Mouse (Mus musculus): ENCODE results near the gene S100a6. TPM values are rescaled to one million over a fixed set of nuclear protein-coding genes. Genes with fewer than 3 reads are reported as not detected.

Gene S100a6
- polyA plus RNA-seq, 1 experiment from 2014 or later, result 25.4 TPM

DNA sequence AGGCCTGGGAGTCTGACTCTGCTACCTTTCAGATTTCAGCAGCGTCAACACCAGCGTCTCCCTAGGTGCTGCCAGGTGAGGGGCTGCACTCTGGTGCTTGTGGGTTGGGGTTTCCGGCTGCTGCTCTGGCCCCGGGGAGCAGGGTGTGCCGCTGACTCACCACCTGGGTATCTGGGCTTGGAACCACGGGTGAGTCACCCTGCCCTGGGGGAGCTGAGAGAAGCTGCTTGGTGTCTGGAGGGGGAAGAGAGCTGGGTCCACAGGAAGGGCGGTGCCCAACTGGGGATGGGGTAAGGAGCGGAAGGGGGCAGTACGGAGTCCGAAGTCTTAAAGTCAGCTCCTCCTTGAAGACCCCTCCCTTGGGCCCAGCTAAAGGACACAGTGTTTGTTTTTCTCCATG is 25.8 kb upstream of the S100a6 start:
- Histone ChIP-seq H3K9ac (replicated peaks) (no peak overlapping the region), H3K27ac (no peak overlapping the region)
- ATAC-seq (ENCODE audit: insufficient number of reproducible peaks, insufficient read depth, low FRiP score, low TSS enrichment, low read depth), result no peak

GRCm38 (mm10) chr3:90587361-90588101 is 25.2 kb upstream of the S100a6 start:
- Histone ChIP-seq H3K4me1 (replicated peaks) (peaks cover 4% of the 10 kb centered on the region), H3K9ac (replicated peaks) (no peak overlapping the region), H3K4me2 (no peak overlapping the region), H3K27me3 (no peaks in the 10 kb centered on the region), H3K9me3 (no peaks in the 10 kb centered on the region), H3K27ac (no peak overlapping the region), H3K36me3 (no peaks in the 10 kb centered on the region), H3K4me3 (replicated peaks) (no peak overlapping the region)
- WGBS, result 90% methylated on average over 14 of the region's 14 CpGs
- ATAC-seq (ENCODE audit: insufficient number of reproducible peaks, insufficient read depth, low FRiP score, low TSS enrichment, low read depth), result no peak

More for the DNA sequence above, 25.8 kb upstream of the S100a6 start:
- Histone ChIP-seq H3K36me3 (no peaks in the 10 kb centered on the region), H3K9me3 (no peaks in the 10 kb centered on the region), H3K27me3 (no peaks in the 10 kb centered on the region), H3K4me3 (replicated peaks) (no peak overlapping the region), H3K4me1 (replicated peaks) (peaks cover 4% of the 10 kb centered on the region), H3K4me2 (no peak overlapping the region)
- 64% methylated on average over 10 of the region's 10 CpGs for WGBS

DNA sequence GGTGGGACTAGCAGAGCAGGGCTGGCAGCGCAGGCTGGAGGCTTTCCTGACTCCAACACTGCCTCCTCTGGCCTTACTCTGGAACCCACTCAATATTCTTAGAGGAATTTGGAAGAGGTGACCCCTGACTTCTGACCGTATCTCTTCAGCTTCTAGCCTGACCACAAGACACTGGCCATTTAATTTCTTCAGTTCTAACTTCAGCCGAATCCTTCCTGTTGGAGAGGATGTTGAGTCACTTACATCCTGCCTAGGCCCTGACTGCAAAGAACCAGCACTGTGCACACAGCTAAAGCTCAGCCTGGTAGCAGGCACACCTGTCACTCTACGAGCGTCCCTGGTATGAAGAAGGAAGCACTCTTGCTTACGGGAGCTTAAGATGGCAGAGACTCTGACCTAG is 23.3 kb upstream of the S100a6 start:
- no peak overlapping the region for H3K4me2 ChIP-seq
- H3K36me3 ChIP-seq, result no peaks in the 10 kb centered on the region
- peaks cover 4% of the 10 kb centered on the region; the same call in 1 of the 2 replicates for H3K4me1 ChIP-seq (replicated peaks)
- H3K9me3 ChIP-seq, result peaks cover 6% of the 10 kb centered on the region; the same call in 1 of the 2 replicates
- H3K9ac ChIP-seq (replicated peaks), result no peak overlapping the region
- H3K27me3 ChIP-seq, result no peaks in the 10 kb centered on the region
- ATAC-seq (ENCODE audit: insufficient number of reproducible peaks, insufficient read depth, low FRiP score, low TSS enrichment, low read depth), result no peak
- no peak overlapping the region for H3K27ac ChIP-seq
- WGBS, result 76% methylated on average over 6 of the region's 6 CpGs
- H3K4me3 ChIP-seq (replicated peaks), result no peak overlapping the region

DNA sequence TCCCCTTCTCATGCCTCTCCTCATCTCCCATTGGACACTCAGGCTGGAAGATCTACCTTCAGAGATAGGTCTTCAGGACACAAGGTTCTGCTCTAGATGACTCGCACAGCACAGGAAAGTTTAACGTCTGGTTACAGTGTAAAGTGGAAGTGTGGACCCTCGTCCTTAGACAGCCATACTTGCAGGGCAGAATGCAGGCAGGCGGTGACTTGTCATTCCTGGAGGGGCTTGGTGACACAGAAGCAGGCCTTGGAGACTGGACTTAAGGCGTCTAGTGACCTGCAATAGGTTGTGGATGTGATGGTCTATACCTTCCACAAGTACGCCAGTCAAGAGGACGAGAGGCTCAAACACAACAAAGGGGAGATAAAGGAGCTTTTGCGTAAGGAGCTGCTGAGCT is 22.7 kb upstream of the S100a6 start, which contains the start of gene S100a2:
Gene S100a2 (plus strand): TSS at position 301 of the 400 bp plus-strand sequence.
- Histone ChIP-seq H3K9ac (replicated peaks) (no peak within 1 kb of the TSS), H3K27me3 (no peaks in the 10 kb centered on the region), H3K9me3 (peaks cover 6% of the 10 kb centered on the region; the same call in 1 of the 2 replicates), H3K4me3 (replicated peaks) (no peak within 1 kb of the TSS), H3K36me3 (no peaks in the 10 kb centered on the region), H3K4me1 (replicated peaks) (peaks cover 4% of the 10 kb centered on the region; the same call in 1 of the 2 replicates), H3K4me2 (no peak within 1 kb of the TSS), H3K27ac (no peak within 1 kb of the TSS)
- WGBS, result 84% methylated on average over 8 of the region's 8 CpGs
- no peak for ATAC-seq (ENCODE audit: insufficient number of reproducible peaks, insufficient read depth, low FRiP score, low TSS enrichment, low read depth)

- Histone ChIP-seq H3K9me3 (peaks cover 6% of the 10 kb centered on the region; the same call in 1 of the 2 replicates), H3K4me3 (replicated peaks) (no peak overlapping the region), H3K27me3 (no peaks in the 10 kb centered on the region), H3K4me1 (replicated peaks) (no peaks in the 10 kb centered on the region), H3K9ac (replicated peaks) (no peak overlapping the region), H3K4me2 (no peak overlapping the region), H3K36me3 (no peaks in the 10 kb centered on the region), H3K27ac (no peak overlapping the region)
- 48% methylated on average over 1 of the region's 1 CpGs for WGBS
- ATAC-seq (ENCODE audit: insufficient number of reproducible peaks, insufficient read depth, low FRiP score, low TSS enrichment, low read depth), result no peak
Observed at GRCm38 (mm10) chr3:90594466-90594865, 18.2 kb upstream of the S100a6 start.

DNA sequence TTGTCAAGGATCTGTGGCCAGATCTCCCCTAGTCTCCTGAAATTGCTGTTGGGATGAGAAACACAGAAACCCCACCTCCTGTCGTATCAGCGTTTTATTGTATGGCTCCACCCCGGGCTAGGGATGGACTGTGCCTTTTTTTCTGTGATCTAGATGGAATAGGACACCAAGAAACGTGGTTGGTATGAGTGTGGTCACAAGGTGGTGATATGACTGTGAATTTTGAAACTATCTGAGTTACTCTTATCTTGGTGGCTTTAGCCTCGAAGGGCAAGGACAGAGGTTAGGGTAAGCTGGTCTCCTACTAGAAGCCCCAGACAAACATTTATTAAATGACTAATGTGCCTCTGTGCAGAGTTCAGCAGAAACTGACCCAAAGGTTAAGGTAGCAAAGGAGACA is 17.1 kb upstream of the S100a6 start:
- Histone ChIP-seq H3K4me1 (replicated peaks) (no peaks in the 10 kb centered on the region), H3K4me3 (replicated peaks) (no peak overlapping the region), H3K27me3 (no peaks in the 10 kb centered on the region), H3K4me2 (no peak overlapping the region), H3K27ac (no peak overlapping the region), H3K9ac (replicated peaks) (no peak overlapping the region), H3K9me3 (peaks cover 6% of the 10 kb centered on the region; the same call in 1 of the 2 replicates), H3K36me3 (no peaks in the 10 kb centered on the region)
- 78% methylated on average over 5 of the region's 5 CpGs for WGBS
- ATAC-seq (ENCODE audit: insufficient number of reproducible peaks, insufficient read depth, low FRiP score, low TSS enrichment, low read depth), result no peak

GRCm38 (mm10) chr3:90596810-90597209 is 15.9 kb upstream of the S100a6 start:
- ATAC-seq (ENCODE audit: insufficient number of reproducible peaks, insufficient read depth, low FRiP score, low TSS enrichment, low read depth), result no peak

GRCm38 (mm10) chr3:90597736-90598135 is 14.9 kb upstream of the S100a6 start:
- ATAC-seq (ENCODE audit: insufficient number of reproducible peaks, insufficient read depth, low FRiP score, low TSS enrichment, low read depth), result no peak
- Histone ChIP-seq H3K9me3 (peaks cover 6% of the 10 kb centered on the region; the same call in 1 of the 2 replicates), H3K9ac (replicated peaks) (no peak overlapping the region), H3K27me3 (no peaks in the 10 kb centered on the region), H3K4me3 (replicated peaks) (no peak overlapping the region), H3K4me1 (replicated peaks) (no peaks in the 10 kb centered on the region), H3K27ac (no peak overlapping the region), H3K36me3 (no peaks in the 10 kb centered on the region), H3K4me2 (no peak overlapping the region)
- WGBS, result 44% methylated on average over 6 of the region's 6 CpGs

More at GRCm38 (mm10) chr3:90596810-90597209, 15.9 kb upstream of the S100a6 start:
- no peak overlapping the region for H3K27ac ChIP-seq
- no peak overlapping the region for H3K9ac ChIP-seq (replicated peaks)
- no peak overlapping the region for H3K4me2 ChIP-seq
- no peaks in the 10 kb centered on the region for H3K36me3 ChIP-seq
- 90% methylated on average over 6 of the region's 6 CpGs for WGBS
- no peak overlapping the region for H3K4me3 ChIP-seq (replicated peaks)
- H3K27me3 ChIP-seq, result no peaks in the 10 kb centered on the region
- H3K4me1 ChIP-seq (replicated peaks), result no peaks in the 10 kb centered on the region
- peaks cover 6% of the 10 kb centered on the region; the same call in 1 of the 2 replicates for H3K9me3 ChIP-seq

DNA sequence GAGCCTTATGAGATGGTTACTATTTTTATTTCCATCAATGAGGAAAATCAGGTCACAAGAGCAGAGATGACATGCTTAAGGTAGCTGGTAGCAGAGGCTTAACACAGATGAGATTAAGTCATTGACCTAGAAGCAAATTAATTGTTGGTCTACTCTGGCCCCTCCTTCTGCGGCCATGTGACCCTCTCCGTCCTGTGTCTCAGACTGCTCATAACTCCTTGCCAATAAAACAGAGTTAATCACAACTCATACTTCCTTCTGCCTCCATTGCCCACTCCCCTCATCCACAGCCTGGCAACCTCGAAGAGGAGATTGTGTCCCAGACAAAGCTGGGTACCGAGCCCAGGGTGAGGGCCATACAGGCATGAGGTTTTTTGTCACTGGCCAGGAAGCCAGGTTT is 14.5 kb upstream of the S100a6 start:
- Histone ChIP-seq H3K36me3 (no peaks in the 10 kb centered on the region), H3K27me3 (no peaks in the 10 kb centered on the region), H3K9me3 (peaks cover 6% of the 10 kb centered on the region; the same call in 1 of the 2 replicates), H3K4me3 (replicated peaks) (no peak overlapping the region), H3K4me2 (no peak overlapping the region), H3K4me1 (replicated peaks) (peaks cover 4% of the 10 kb centered on the region), H3K9ac (replicated peaks) (no peak overlapping the region), H3K27ac (no peak overlapping the region)
- ATAC-seq (ENCODE audit: insufficient number of reproducible peaks, insufficient read depth, low FRiP score, low TSS enrichment, low read depth), result no peak
- 67% methylated on average over 4 of the region's 4 CpGs for WGBS

DNA sequence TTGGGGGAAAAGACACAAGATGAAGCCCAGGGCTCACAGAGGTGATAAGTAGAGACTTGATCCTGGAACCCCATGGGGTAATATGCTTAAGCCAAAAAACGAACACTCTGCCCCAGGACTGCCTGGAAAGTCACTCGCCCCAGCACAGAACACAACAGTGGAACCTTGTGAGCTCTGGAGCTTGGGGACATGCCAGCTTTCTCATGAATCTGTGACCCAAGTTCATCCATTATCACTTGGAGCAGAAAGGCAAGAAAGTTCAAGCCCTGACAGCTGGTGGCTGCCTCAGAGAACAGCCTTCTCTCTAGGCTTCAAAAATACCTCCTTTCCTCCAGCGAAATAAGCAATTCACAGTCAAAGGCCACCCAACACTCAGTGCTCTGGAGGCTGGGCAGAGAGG is 13.3 kb upstream of the S100a6 start:
- Histone ChIP-seq H3K27ac (no peak overlapping the region), H3K36me3 (no peaks in the 10 kb centered on the region), H3K4me1 (replicated peaks) (peaks cover 14% of the 10 kb centered on the region), H3K4me3 (replicated peaks) (no peak overlapping the region), H3K9ac (replicated peaks) (no peak overlapping the region), H3K27me3 (no peaks in the 10 kb centered on the region), H3K4me2 (no peak overlapping the region), H3K9me3 (no peaks in the 10 kb centered on the region)
- ATAC-seq (ENCODE audit: insufficient number of reproducible peaks, insufficient read depth, low FRiP score, low TSS enrichment, low read depth), result no peak
- 70% methylated on average over 3 of the region's 3 CpGs for WGBS

GRCm38 (mm10) chr3:90600036-90600435 is 12.6 kb upstream of the S100a6 start:
- H3K4me2 ChIP-seq, result no peak overlapping the region
- H3K27me3 ChIP-seq, result no peaks in the 10 kb centered on the region
- peaks cover 21% of the 10 kb centered on the region for H3K4me1 ChIP-seq (replicated peaks)
- ATAC-seq (ENCODE audit: insufficient number of reproducible peaks, insufficient read depth, low FRiP score, low TSS enrichment, low read depth), result no peak
- no peak overlapping the region for H3K4me3 ChIP-seq (replicated peaks)
- H3K27ac ChIP-seq, result no peak overlapping the region
- 70% methylated on average over 6 of the region's 6 CpGs for WGBS
- H3K9me3 ChIP-seq, result no peaks in the 10 kb centered on the region
- H3K36me3 ChIP-seq, result no peaks in the 10 kb centered on the region
- H3K9ac ChIP-seq (replicated peaks), result no peak overlapping the region
